Mouse (Mus musculus) E14TG2a.4 (cell line): ENCODE results near the gene Parp3.

Experiments
- CTCF ChIP-seq: conservative IDR thresholded peaks from 2 replicates; pipeline ENCODE4 v1.5.1; 2014; ENCODE audit warnings: low read length
- POU5F1 ChIP-seq: IDR thresholded peaks from 2 replicates; pipeline ENCODE4 v1.6.1; 2014; ENCODE audit warnings: low read length, borderline replicate concordance

DNA sequence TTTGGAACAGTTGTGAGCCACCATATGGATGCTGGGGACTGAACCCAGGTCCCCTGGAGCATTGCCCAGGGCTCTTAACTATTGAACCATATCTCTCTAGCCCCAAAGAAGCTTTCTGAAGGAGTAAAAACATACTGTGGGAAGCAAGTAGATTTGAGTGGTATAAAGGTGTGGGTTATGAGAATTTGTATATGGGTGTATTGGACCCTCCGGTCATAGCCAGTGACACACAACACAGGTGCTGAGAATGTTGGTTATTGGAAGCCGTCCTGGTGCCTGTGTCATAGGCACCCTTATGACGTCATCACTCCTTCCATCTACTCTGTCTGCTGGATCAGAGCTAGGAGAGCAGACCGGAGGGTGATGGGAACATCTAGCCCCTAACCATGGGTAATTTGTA is 37.5 kb upstream of the Parp3 start, which contains the start of gene Iqcf5:
- TF ChIP-seq CTCF (no peak), POU5F1 (no peak)
